Mouse (Mus musculus): ENCODE data around the gene Cyct. TPM values are rescaled to one million over a fixed set of nuclear protein-coding genes. Genes with fewer than 3 reads are reported as not detected.

Cyct gene
- polyA plus RNA-seq, 1 experiment: not detected

GRCm38 (mm10) chr2:76374544-76375206 is 14.4 kb upstream of the Cyct start:
- Histone ChIP-seq H3K27ac (ENCODE audit: insufficient read depth, low read length) (no peak overlapping the region), H3K4me1 (ENCODE audit: control insufficient read depth, insufficient read depth, low read length) (no peaks in the 10 kb centered on the region; the same call in 1 of the 2 replicates), H3K4me3 (ENCODE audit: insufficient read depth, low read length) (no peak overlapping the region)
- no peak for TF ChIP-seq POLR2A (IDR thresholded peaks at IDR 0.05; ENCODE audit: extremely low read depth, insufficient read depth, low read length)
- TF ChIP-seq CTCF (IDR thresholded peaks at IDR 0.05; ENCODE audit: extremely low read depth, insufficient read depth, low read length): no peak

- Histone ChIP-seq H3K27ac (ENCODE audit: insufficient read depth, low read length) (no peak overlapping the region), H3K4me3 (ENCODE audit: insufficient read depth, low read length) (no peak overlapping the region), H3K4me1 (ENCODE audit: control insufficient read depth, insufficient read depth, low read length) (no peaks in the 10 kb centered on the region; the same call in 1 of the 2 replicates)
- no peak for TF ChIP-seq POLR2A (IDR thresholded peaks at IDR 0.05; ENCODE audit: extremely low read depth, insufficient read depth, low read length)
- TF ChIP-seq CTCF (IDR thresholded peaks at IDR 0.05; ENCODE audit: extremely low read depth, insufficient read depth, low read length): no peak
Measured at GRCm38 (mm10) chr2:76372244-76372643, 12.0 kb upstream of the Cyct start.

DNA sequence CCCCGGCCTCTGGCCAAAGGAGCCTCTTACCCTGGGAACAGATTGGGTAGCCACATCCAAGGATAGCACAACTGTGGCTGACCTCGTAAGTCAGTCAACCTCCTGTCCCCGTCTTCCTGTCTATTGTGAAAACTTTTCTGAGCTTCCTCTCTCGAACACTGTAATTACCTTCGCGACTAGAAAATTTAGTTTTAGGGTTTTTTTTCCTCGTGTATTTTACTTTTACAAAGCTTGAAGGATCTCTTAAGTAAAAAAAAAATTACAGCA is 10.3 kb upstream of the Cyct start:
- no peak for TF ChIP-seq POLR2A (IDR thresholded peaks at IDR 0.05; ENCODE audit: extremely low read depth, insufficient read depth, low read length)
- TF ChIP-seq CTCF (IDR thresholded peaks at IDR 0.05; ENCODE audit: extremely low read depth, insufficient read depth, low read length): no peak
- H3K27ac ChIP-seq (ENCODE audit: insufficient read depth, low read length): no peak overlapping the region
- peak overlapping the region; percentile 92 for H3K4me3 ChIP-seq (ENCODE audit: insufficient read depth, low read length)
- no peaks in the 10 kb centered on the region; the same call in 1 of the 2 replicates for H3K4me1 ChIP-seq (ENCODE audit: control insufficient read depth, insufficient read depth, low read length)

GRCm38 (mm10) chr2:76369821-76370655 is 9.8 kb upstream of the Cyct start, which contains the start of gene Rbm45:
Rbm45 (plus strand) TSS chr2:76369984.
- peak within 1 kb of the TSS; percentile 92 for H3K4me3 ChIP-seq (ENCODE audit: insufficient read depth, low read length)
- peak; percentile 75 for TF ChIP-seq CTCF (IDR thresholded peaks at IDR 0.05; ENCODE audit: extremely low read depth, insufficient read depth, low read length)
- 0 out of 2 replicates have a peak, but pooled peaks have one; percentile 29 for TF ChIP-seq POLR2A (IDR thresholded peaks at IDR 0.05; ENCODE audit: extremely low read depth, insufficient read depth, low read length)
- no peak within 1 kb of the TSS for H3K27ac ChIP-seq (ENCODE audit: insufficient read depth, low read length)
- H3K4me1 ChIP-seq (ENCODE audit: control insufficient read depth, insufficient read depth, low read length): no peaks in the 10 kb centered on the region; the same call in 1 of the 2 replicates

GRCm38 (mm10) chr2:76368861-76369660 is 8.8 kb upstream of the Cyct start:
- no peak overlapping the region; the same call in 1 of the 2 replicates for H3K4me3 ChIP-seq (ENCODE audit: insufficient read depth, low read length)
- no peaks in the 10 kb centered on the region; the same call in 1 of the 2 replicates for H3K4me1 ChIP-seq (ENCODE audit: control insufficient read depth, insufficient read depth, low read length)
- H3K27ac ChIP-seq (ENCODE audit: insufficient read depth, low read length): no peak overlapping the region
- no peak for TF ChIP-seq POLR2A (IDR thresholded peaks at IDR 0.05; ENCODE audit: extremely low read depth, insufficient read depth, low read length)
- no peak for TF ChIP-seq CTCF (IDR thresholded peaks at IDR 0.05; ENCODE audit: extremely low read depth, insufficient read depth, low read length)

DNA sequence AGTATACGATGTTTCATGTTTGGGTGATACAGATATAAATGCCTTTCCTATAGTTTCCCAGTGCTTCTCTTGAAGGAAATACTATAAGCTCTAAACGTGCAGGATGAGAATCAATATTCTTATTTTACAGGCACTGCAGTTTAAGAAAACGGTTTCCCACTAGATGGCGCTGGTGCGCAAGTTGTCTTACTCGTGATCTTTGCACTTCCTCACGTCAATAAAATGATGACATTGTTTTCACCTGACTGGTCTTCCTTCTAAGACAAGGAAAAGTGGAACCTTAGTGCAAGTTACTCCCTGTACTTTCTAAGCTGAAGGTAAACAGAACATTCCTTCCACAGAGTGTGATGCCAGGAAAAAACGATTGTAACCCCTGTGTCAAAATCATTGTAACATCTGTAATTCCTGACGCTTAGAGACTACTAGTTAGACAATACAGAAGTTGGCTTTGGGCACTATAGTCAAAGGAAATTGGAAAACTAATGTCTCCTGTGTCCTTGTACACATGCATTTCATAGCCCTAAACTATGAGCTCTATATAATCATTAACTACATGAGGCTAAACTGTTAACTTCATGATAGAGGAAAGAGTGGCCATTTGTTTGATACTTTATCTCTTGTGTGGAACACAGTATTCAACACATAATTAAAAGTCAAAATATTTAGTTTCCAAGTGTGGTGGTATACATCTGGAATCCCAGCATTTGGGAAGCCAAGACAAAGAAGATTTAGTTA is 7.1 kb upstream of the Cyct start:
- Histone ChIP-seq H3K27ac (ENCODE audit: insufficient read depth, low read length) (no peak overlapping the region), H3K4me1 (ENCODE audit: control insufficient read depth, insufficient read depth, low read length) (no peaks in the 10 kb centered on the region; the same call in 1 of the 2 replicates)
- peak; percentile 85 for TF ChIP-seq CTCF (IDR thresholded peaks at IDR 0.05; ENCODE audit: extremely low read depth, insufficient read depth, low read length)
- no peak for TF ChIP-seq POLR2A (IDR thresholded peaks at IDR 0.05; ENCODE audit: extremely low read depth, insufficient read depth, low read length)

GRCm38 (mm10) chr2:76365811-76366210 is 5.6 kb upstream of the Cyct start:
- Histone ChIP-seq H3K4me3 (ENCODE audit: insufficient read depth, low read length) (no peak overlapping the region), H3K4me1 (ENCODE audit: control insufficient read depth, insufficient read depth, low read length) (no peaks in the 10 kb centered on the region), H3K27ac (ENCODE audit: insufficient read depth, low read length) (no peak overlapping the region)
- TF ChIP-seq CTCF (IDR thresholded peaks at IDR 0.05; ENCODE audit: extremely low read depth, insufficient read depth, low read length) (no peak), POLR2A (IDR thresholded peaks at IDR 0.05; ENCODE audit: extremely low read depth, insufficient read depth, low read length) (no peak)

More for the DNA sequence above, 7.1 kb upstream of the Cyct start:
- no peak overlapping the region for H3K4me3 ChIP-seq (ENCODE audit: insufficient read depth, low read length)

- H3K27ac ChIP-seq (ENCODE audit: insufficient read depth, low read length): no peak overlapping the region
- TF ChIP-seq CTCF (IDR thresholded peaks at IDR 0.05; ENCODE audit: extremely low read depth, insufficient read depth, low read length) (peak; percentile 45; the same call in 1 of the 2 replicates), POLR2A (IDR thresholded peaks at IDR 0.05; ENCODE audit: extremely low read depth, insufficient read depth, low read length) (no peak)
- H3K4me1 ChIP-seq (ENCODE audit: control insufficient read depth, insufficient read depth, low read length): no peaks in the 10 kb centered on the region
- H3K4me3 ChIP-seq (ENCODE audit: insufficient read depth, low read length): no peak overlapping the region
Measured at GRCm38 (mm10) chr2:76362111-76362510, 1.9 kb upstream of the Cyct start.
